Mouse (Mus musculus): ENCODE data around the gene Olfr1381.
"Not testable (repeated sequence)": the region's sequence is repeated elsewhere in the genome, so short reads cannot be mapped to it uniquely, and the experiment has no call there.

Olfr1381 gene

GRCm38 (mm10) chr11:49543149-49543548 lies at the start of gene Olfr1381:
TSS of gene Olfr1381 (plus strand) at chr11:49543449.
- not testable (repeated sequence) for DNase-seq

GRCm38 (mm10) chr11:49518086-49518485 lies 25.2 kb upstream of the Olfr1381 start:
- no peak for DNase-seq

- no peak for DNase-seq
Observed at GRCm38 (mm10) chr11:49519348-49519747, 23.9 kb upstream of the Olfr1381 start, which contains the start of gene Olfr1383. TSS of gene Olfr1383 (plus strand) at chr11:49519648.

GRCm38 (mm10) chr11:49527947-49528346 lies 15.3 kb upstream of the Olfr1381 start, which contains the start of gene Olfr1382:
TSS of gene Olfr1382 (plus strand) at chr11:49528247.
- DNase-seq: no peak

GRCm38 (mm10) chr11:49532761-49533160 lies 10.5 kb upstream of the Olfr1381 start:
- DNase-seq: no peak

- DNase-seq: not testable (repeated sequence)
Observed at GRCm38 (mm10) chr11:49536631-49537030, 6.6 kb upstream of the Olfr1381 start.

- not testable (repeated sequence) for DNase-seq
Observed at GRCm38 (mm10) chr11:49554033-49554432, 10.8 kb downstream of the Olfr1381 start.

- DNase-seq: not testable (repeated sequence)
Observed at GRCm38 (mm10) chr11:49556578-49556977, 13.3 kb downstream of the Olfr1381 start, which contains the start of gene Olfr1380. TSS of gene Olfr1380 (plus strand) at chr11:49556878.

- DNase-seq: not testable (repeated sequence)
Observed at GRCm38 (mm10) chr11:49575054-49575453, 31.8 kb downstream of the Olfr1381 start.

GRCm38 (mm10) chr11:49580452-49580851 lies 37.2 kb downstream of the Olfr1381 start:
- DNase-seq: not testable (repeated sequence)

GRCm38 (mm10) chr11:49590213-49590612 lies 47.0 kb downstream of the Olfr1381 start:
- no peak for DNase-seq

- DNase-seq: not testable (repeated sequence)
Observed at GRCm38 (mm10) chr11:49597149-49597548, 53.9 kb downstream of the Olfr1381 start.
